Mouse (Mus musculus) neural tube, embryonic 11.5 days (tissue): ENCODE measurements around the gene Col5a1. TPM values are rescaled to one million over a fixed set of nuclear protein-coding genes. Genes with fewer than 3 reads are reported as not detected.

ENCODE experiments used
- ATAC-seq: fragments of 200-750 bp; cut with Nextera tagmentation; 2 replicates; pipeline ENCODE4 v1.8.0; 2017; ENCODE audit warnings: moderate number of reproducible peaks, mild to moderate bottlenecking, moderate TSS enrichment, moderate library complexity; ENCODE audit not compliant: insufficient read depth, low FRiP score, low TSS enrichment
- DNase-seq: peaks from one replicate; pipeline ENCODE4 v3.0.0-alpha.2; 2015; ENCODE audit warnings: low spot score
- H3K27ac ChIP-seq: fragments of 300-500 bp; sonication (generic); 2 replicates; pipeline ENCODE4 v1.5.1; 2014; ENCODE audit warnings: low read depth, mild to moderate bottlenecking, low read length
- H3K27me3 ChIP-seq: fragments of 300-500 bp; sonication (generic); 2 replicates; pipeline ENCODE4 v1.6.1; 2014; ENCODE audit warnings: mild to moderate bottlenecking, low read length, mixed read lengths; ENCODE audit not compliant: control insufficient read depth, insufficient read depth
- H3K36me3 ChIP-seq: fragments of 300-500 bp; sonication (generic); 2 replicates; pipeline ENCODE4 v1.6.1; 2014; ENCODE audit warnings: mild to moderate bottlenecking, low read length, moderate library complexity, mixed read lengths; ENCODE audit not compliant: control insufficient read depth, insufficient read depth
- H3K4me1 ChIP-seq: fragments of 300-500 bp; sonication (generic); 2 replicates; pipeline ENCODE4 v1.6.1; 2014; ENCODE audit warnings: low read length, mixed read lengths; ENCODE audit not compliant: control insufficient read depth, insufficient read depth
- H3K4me2 ChIP-seq: fragments of 300-500 bp; sonication (generic); 2 replicates; pipeline ENCODE4 v1.6.1; 2014; ENCODE audit warnings: low read depth, mild to moderate bottlenecking, moderate library complexity
- H3K4me3 ChIP-seq: fragments of 300-500 bp; sonication (generic); 2 replicates; pipeline ENCODE4 v1.5.1; 2014; ENCODE audit warnings: low read depth, low read length
- H3K9ac ChIP-seq: fragments of 300-500 bp; sonication (generic); 2 replicates; pipeline ENCODE4 v1.6.1; 2014; ENCODE audit warnings: mild to moderate bottlenecking, low read length
- H3K9me3 ChIP-seq: fragments of 300-500 bp; sonication (generic); 2 replicates; pipeline ENCODE4 v1.6.1; 2016; ENCODE audit warnings: low read length; ENCODE audit not compliant: control insufficient read depth
- WGBS: fragments of 180-500 bp; shearing (Covaris S2); extraction: QIAGEN DNeasy Blood & Tissue Kit; methylation state at CpG from one replicate; pipeline ENCODE4 v1.1.7; 2014; 5-methylcytosine and 5-hydroxymethylcytosine counted together
- polyA plus RNA-seq: library from polyadenylated mRNA; unstranded; fragments of >200 nt; fragmentation: Nextera tagmentation; extraction: Ambion mirVana; gene quantifications from 2 replicates; pipeline ENCODE4 v1.2.1, GENCODE M21; 2014

The Col5a1 gene
- polyA plus RNA-seq, 1 experiment from 2014 or later: 28.1 TPM

GRCm38 (mm10) chr2:28084768-28085167 lies 198.5 kb downstream of the Col5a1 start, which contains the start of gene Fcnb:
Gene Fcnb, minus strand, starts transcription at chr2:28084885.
- Histone ChIP-seq H3K27ac (no peak within 1 kb of the TSS), H3K27me3 (no peaks in the 10 kb centered on the region), H3K9ac (no peak within 1 kb of the TSS), H3K36me3 (no peaks in the 10 kb centered on the region), H3K4me2 (no peak within 1 kb of the TSS), H3K9me3 (no peaks in the 10 kb centered on the region), H3K4me3 (no peak within 1 kb of the TSS), H3K4me1 (no peaks in the 10 kb centered on the region)
- WGBS: 91% methylated on average over 3 of the region's 3 CpGs
- ATAC-seq (no peak), DNase-seq (no peak)

DNA sequence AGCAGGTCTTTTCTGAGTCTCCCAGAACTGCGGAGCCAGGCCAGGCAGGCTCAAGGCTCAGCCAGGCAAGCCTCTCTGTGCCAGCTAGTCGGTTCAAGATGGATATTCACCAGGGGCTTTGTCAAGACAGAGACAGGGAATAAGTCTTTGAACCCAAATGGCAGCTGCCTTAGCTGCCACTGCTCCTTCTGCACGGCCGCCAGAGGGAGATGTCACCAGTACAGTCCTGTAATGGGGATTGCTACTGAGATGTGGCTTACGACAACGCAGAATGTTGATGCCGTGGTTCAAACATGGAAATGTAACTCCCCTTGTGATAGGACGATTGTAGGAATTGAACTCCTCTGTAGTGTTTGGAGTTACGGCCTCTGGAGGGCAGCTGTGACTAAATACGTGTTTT lies 199.9 kb downstream of the Col5a1 start:
- Histone ChIP-seq H3K4me1 (no peaks in the 10 kb centered on the region), H3K27ac (no peak overlapping the region), H3K9me3 (no peaks in the 10 kb centered on the region), H3K9ac (no peak overlapping the region), H3K4me2 (no peak overlapping the region), H3K36me3 (no peaks in the 10 kb centered on the region), H3K27me3 (no peaks in the 10 kb centered on the region), H3K4me3 (no peak overlapping the region)
- DNase-seq (no peak), ATAC-seq (no peak)
- 83% methylated on average over 10 of the region's 10 CpGs for WGBS

DNA sequence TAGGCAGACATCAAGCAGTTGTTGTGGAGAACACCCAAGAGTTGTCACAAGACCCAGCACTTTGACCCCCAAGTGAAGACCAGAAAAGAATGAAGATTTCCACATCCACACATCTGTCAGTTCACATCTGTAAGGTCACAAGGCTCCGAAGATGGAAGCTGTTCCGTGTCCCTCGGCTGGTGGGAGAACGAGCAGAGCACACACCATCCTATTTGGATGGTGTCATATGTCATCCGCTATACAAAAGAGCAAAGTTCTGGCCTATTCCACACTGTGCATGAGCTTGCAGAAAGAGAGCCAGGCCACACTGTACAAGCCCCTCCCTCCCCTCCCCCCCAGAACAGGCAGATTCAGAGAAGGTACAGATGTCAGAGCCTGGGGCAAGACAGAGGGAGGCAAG lies 202.9 kb downstream of the Col5a1 start:
- WGBS: 64% methylated on average over 5 of the region's 5 CpGs
- H3K9me3 ChIP-seq: no peaks in the 10 kb centered on the region
- no peak overlapping the region for H3K4me2 ChIP-seq
- H3K27me3 ChIP-seq: no peaks in the 10 kb centered on the region
- no peak overlapping the region for H3K4me3 ChIP-seq
- H3K4me1 ChIP-seq: no peaks in the 10 kb centered on the region
- no peaks in the 10 kb centered on the region for H3K36me3 ChIP-seq
- no peak overlapping the region for H3K9ac ChIP-seq
- DNase-seq (no peak), ATAC-seq (no peak)
- no peak overlapping the region for H3K27ac ChIP-seq

Other genes with a start within 250 kb of the Col5a1 start
- gene Rxra, start 210.0 kb upstream of the Col5a1 start, polyA plus RNA-seq: 6.8 and 7.2 TPM in 2 replicates
- gene Fcnb, start 198.5 kb downstream of the Col5a1 start, polyA plus RNA-seq: 0.28 TPM in 1 of 2 replicates, not detected in the other